Mouse (Mus musculus) left cerebral cortex, adult 11 months (tissue): ENCODE measurements around the gene Elac2.

Source experiments
- DNase-seq: peaks from one replicate; pipeline ENCODE4 v3.0.0; 2022; ENCODE audit warnings: low spot score

Gene Elac2

DNA sequence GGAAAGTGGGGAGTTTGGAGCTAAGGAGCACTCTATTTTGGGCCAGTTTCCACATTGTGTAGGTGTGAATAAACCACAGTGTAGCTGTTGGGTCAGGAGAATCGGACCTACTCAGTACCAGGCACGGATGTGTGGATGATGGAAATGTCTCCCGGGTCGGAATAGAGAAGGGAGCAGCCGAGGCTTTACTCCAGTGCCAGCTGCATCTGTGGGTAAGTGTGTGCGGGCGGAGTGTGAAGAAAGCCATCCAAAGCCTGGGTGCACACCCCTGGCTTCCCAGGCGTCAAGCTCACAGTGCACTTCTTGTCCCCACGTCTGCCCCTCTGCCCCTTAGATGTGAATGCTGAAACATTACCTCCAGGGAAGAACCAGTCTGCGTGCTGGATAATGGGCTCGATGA is 43.9 kb downstream of the Elac2 start:
- DNase-seq, result no peak

DNA sequence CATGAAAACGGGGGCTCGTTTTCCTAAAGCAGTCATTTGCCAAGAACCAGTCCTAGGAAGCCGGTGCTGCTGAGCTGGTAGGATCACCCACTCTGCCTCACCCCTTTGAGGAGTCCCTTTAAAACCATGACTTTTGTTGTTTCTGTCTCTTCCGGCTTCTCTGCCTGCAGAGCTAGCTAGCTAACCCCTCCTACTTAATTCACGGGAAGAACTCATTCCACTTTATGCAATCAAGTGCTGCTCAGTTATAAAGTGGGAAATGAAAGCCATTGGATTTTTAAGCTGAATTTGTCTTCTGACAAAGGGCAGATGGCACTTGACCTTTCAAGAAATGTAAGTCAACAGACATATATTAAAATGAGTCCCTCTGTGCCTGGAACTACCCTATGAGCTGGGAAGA is 49.2 kb downstream of the Elac2 start:
- DNase-seq, result no peak

DNA sequence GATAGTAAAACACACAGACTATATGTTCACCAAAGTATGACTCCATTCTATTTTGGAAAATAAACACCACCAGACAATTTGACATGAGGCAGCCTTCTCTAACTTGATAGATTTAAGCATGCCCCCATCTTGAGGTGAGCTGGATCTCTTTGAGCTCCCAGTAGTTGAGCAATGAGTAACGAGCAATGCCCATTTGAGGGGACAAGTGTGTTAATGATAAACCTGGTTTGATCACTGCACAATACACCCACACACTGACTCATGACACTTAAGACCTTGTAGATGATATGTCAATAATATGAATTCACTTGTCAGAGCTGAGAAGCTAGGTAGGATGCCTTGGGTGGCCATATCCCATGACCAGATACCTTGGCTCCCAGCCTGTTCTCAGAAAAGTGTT is 51.4 kb downstream of the Elac2 start:
- DNase-seq, result no peak

DNA sequence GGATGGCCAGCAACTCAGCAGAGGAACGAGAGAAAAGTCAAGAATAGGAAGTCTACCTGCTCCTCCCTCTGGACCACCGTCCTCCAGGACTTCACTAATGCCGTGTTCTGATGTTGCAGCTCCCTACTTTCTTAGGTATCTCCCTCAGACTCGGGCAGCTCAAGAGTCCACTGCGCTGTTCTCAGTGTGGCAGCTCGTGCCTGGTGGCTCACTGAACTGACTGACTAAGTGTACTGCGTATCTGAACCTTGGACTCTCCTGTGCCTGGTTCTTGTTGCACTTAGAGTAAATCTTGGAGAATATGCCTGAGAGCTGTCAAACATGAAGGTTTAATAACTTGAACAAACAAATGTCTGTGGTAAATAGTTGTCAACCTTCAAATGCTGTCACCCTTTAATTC is 53.4 kb downstream of the Elac2 start:
- DNase-seq, result no peak

DNA sequence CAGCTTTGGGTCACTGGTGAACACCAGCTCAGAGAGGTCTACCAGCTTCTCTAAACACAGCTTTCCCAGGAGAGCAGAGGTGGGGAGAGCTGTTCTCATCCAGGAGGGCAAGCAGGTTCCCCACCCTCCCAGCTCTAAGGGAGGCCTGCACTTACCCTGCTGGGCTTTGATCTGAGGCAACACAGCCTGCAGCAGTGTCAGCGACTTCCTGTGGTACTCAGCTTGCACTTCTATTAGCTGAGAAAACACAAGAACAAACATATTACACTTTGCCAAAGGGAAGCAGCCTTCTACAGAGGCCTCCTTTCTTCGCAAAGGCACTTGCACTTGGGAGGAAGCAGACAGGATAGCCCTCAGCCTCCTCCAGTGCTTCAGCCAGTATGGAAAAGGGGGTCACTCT is 60.2 kb downstream of the Elac2 start:
- no peak for DNase-seq

DNA sequence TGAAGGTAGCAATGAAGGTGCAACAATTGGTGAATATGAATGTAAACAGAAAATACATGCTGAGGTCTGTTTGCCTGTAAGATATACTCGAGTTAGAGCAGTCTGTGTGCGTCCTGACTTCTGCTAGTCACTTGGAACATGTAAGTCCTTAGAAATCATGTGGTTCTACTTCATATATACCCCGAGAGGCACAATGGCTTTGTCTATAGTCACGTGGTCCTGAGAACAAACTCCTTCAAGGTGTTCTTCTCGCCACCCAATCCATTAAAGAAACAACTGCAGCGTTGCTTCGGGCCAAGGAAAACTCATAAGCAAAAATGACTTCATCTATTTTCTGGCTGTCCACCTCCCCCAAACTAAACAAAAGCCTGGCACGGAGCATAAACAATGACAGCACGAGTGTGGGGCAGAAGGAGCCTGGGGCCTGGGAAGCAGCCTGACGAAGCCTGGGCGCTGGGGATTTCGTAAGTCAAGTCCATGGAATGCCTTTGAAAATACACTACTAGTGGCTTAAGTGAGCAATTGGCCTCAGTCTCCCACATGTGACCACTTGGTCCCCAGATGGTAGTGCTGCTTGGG is 60.8 kb downstream of the Elac2 start:
- no peak for DNase-seq

GRCm38 (mm10) chr11:65040556-65040955 is 61.7 kb downstream of the Elac2 start:
- DNase-seq, result no peak

GRCm38 (mm10) chr11:65049090-65049489 is 70.3 kb downstream of the Elac2 start:
- no peak for DNase-seq

DNA sequence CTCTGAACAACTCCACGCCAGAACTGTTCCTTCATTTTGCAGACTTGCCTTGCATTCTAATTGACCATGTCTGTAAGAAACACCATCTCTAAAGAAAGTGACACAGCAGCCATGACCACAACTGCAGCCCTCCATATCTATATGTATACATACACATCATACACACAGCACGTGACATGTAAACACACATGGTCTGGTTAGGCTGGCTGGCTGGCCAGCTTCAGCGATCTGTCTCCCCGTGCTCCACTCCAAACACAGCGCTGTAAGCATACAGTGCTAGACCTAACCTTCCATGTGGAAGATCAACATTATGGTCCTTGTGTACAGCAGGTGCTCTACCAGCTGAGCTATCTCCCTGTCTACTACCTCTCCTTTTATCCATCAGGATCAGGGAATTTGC is 72.0 kb downstream of the Elac2 start:
- DNase-seq, result no peak
